Mouse (Mus musculus) liver, adult 2 months (tissue): ENCODE measurements around the gene Zbtb22. TPM values are rescaled to one million over a fixed set of nuclear protein-coding genes. Genes with fewer than 3 reads are reported as not detected.

Experiments used
- DNase-seq: peaks from one replicate; pipeline ENCODE4 v3.0.0-alpha.2; 2011; ENCODE audit warnings: low read depth, low spot score; ENCODE audit errors: extremely low read depth
- H3K27ac ChIP-seq: fragments of 200-500 bp; replicated peaks from 2 replicates; pipeline ENCODE4 v1.5.1; 2012; ENCODE audit warnings: low read depth, mild to moderate bottlenecking, control low read depth, inconsistent platforms, low read length; ENCODE audit not compliant: insufficient read depth
- H3K27me3 ChIP-seq: fragments of 200-500 bp; 2 replicates; pipeline ENCODE4 v1.6.1; 2012; ENCODE audit warnings: mild to moderate bottlenecking, moderate library complexity, low read length, inconsistent platforms; ENCODE audit not compliant: control insufficient read depth, insufficient read depth
- H3K36me3 ChIP-seq: fragments of 200-500 bp; 2 replicates; pipeline ENCODE4 v1.6.1; 2012; ENCODE audit warnings: low read length, inconsistent platforms; ENCODE audit not compliant: control insufficient read depth, insufficient read depth
- H3K4me1 ChIP-seq: fragments of 200-500 bp; 2 replicates; pipeline ENCODE4 v1.6.1; 2011; ENCODE audit warnings: low read length; ENCODE audit not compliant: control insufficient read depth, insufficient read depth
- H3K4me3 ChIP-seq: fragments of 200-500 bp; 2 replicates; pipeline ENCODE4 v1.5.1; 2011; ENCODE audit warnings: low read depth, mild to moderate bottlenecking, control low read depth, low read length, moderate library complexity; ENCODE audit not compliant: insufficient read depth
- H3K79me2 ChIP-seq: fragments of 200-500 bp; 2 replicates; pipeline ENCODE4 v1.6.1; 2012; ENCODE audit warnings: inconsistent platforms, mild to moderate bottlenecking, low read length, moderate library complexity; ENCODE audit not compliant: control insufficient read depth, insufficient read depth
- H3K9ac ChIP-seq: fragments of 200-500 bp; 2 replicates; pipeline ENCODE4 v1.6.1; 2012; ENCODE audit warnings: low read depth, mild to moderate bottlenecking, control low read depth, inconsistent platforms, low read length
- CTCF ChIP-seq: fragments of 200-500 bp; IDR thresholded peaks from 2 replicates; pipeline ENCODE4 v1.5.1; 2011; ENCODE audit warnings: low read depth, low read length, control low read depth
- POLR2A ChIP-seq: fragments of 200-500 bp; IDR thresholded peaks from 2 replicates; pipeline ENCODE4 v1.6.1; 2011; ENCODE audit warnings: low read length, control low read depth; ENCODE audit not compliant: insufficient read depth; ENCODE audit errors: extremely low read depth
- WGBS: fragments of 180-500 bp; shearing (Covaris S2); methylation state at CpG from one replicate; pipeline ENCODE4 v1.1.7; 2018; 5-methylcytosine and 5-hydroxymethylcytosine counted together
- polyA plus RNA-seq: library from polyadenylated mRNA; depleted of rRNA; stranded (reverse); fragments of >200 nt; gene quantifications from 2 replicates; pipeline ENCODE4 v1.2.3, GENCODE M21; 2012
- total RNA-seq: library from RNA; depleted of rRNA; stranded (reverse); fragments of >200 nt; gene quantifications from 2 replicates; pipeline ENCODE4 v1.2.3, GENCODE M21; 2014

The Zbtb22 gene
- total and polyA plus RNA-seq, 2 experiments: 11.1 to 23.9 TPM

DNA sequence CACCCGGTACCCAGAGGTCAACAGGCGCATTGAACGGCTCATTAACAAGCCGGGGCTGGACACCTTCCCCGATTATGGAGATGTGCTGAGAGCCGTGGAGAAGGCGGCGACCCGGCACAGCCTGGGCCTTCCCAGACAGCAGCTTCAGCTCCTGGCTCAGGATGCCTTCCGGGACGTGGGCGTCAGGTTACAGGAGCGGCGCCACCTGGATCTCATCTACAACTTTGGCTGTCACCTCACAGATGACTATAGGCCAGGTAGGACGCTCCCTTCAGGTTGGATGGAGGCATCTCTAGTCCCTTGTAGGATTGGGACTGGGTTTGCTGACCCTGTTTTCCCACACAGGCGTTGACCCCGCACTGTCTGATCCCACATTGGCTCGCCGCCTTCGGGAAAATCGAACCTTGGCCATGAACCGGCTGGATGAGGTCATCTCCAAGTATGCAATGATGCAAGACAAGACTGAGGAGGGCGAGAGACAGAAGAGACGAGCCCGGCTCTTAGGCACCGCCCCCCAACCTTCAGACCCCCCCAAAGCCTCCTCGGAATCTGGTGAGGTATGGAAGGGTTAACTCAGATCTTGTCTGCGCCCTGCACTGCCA lies 3.8 kb upstream of the Zbtb22 start:
- Histone ChIP-seq H3K36me3 (peaks cover 23% of the 10 kb centered on the region; the same call in 1 of the 2 replicates), H3K27me3 (no peaks in the 10 kb centered on the region), H3K27ac (no peak overlapping the region), H3K4me3 (no peak overlapping the region), H3K9ac (no peak overlapping the region), H3K79me2 (peaks cover 23% of the 10 kb centered on the region), H3K4me1 (peaks cover 9% of the 10 kb centered on the region)
- no peak for TF ChIP-seq CTCF
- DNase-seq: no peak
- WGBS: 77% methylated on average over 28 of the region's 28 CpGs

DNA sequence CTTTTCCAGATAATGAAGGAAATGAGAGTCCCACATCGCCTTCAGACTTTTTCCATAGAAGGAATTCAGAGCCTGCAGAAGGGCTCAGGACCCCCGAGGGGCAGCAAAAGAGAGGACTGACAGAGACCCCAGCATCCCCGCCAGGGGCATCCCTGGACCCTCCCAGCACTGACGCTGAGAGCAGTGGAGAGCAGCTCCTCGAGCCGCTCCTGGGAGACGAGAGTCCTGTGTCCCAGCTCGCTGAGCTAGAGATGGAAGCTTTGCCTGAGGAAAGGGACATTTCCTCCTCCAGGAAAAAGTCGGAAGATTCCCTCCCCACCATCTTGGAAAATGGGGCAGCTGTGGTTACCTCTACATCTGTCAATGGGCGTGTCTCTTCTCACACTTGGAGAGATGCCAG lies 2.4 kb upstream of the Zbtb22 start:
- no peak for DNase-seq
- Histone ChIP-seq H3K4me1 (peaks cover 10% of the 10 kb centered on the region), H3K27ac (no peak overlapping the region), H3K4me3 (no peak overlapping the region), H3K27me3 (no peaks in the 10 kb centered on the region), H3K79me2 (peaks cover 23% of the 10 kb centered on the region), H3K9ac (no peak overlapping the region), H3K36me3 (peaks cover 23% of the 10 kb centered on the region; the same call in 1 of the 2 replicates)
- TF ChIP-seq CTCF (no peak), POLR2A (no peak)
- 88% methylated on average over 10 of the region's 10 CpGs for WGBS

DNA sequence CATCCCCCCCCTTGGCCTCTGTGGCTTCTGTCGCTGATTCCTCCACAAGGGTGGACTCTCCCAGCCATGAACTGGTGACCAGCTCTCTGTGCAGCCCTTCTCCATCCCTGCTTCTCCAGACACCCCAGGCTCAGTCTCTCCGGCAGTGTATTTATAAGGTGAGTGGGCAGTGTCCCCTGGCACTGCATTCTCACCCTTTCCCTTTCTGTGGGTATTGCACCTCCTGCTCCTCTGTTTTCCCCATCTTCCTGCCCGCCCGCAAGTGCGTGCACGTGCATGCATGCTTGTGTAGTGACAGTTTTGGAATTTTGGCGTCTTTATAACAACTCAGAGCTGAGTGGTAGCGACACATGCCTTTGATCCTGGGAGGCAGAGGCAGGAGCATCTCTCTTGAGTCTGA lies 1.8 kb upstream of the Zbtb22 start:
- no peak overlapping the region for H3K9ac ChIP-seq
- H3K79me2 ChIP-seq: peaks cover 23% of the 10 kb centered on the region
- no peak overlapping the region for H3K27ac ChIP-seq
- H3K27me3 ChIP-seq: no peaks in the 10 kb centered on the region
- TF ChIP-seq POLR2A: no peak
- TF ChIP-seq CTCF: no peak
- 95% methylated on average over 8 of the region's 8 CpGs for WGBS
- peaks cover 23% of the 10 kb centered on the region; the same call in 1 of the 2 replicates for H3K36me3 ChIP-seq
- H3K4me1 ChIP-seq: peaks cover 14% of the 10 kb centered on the region
- DNase-seq: no peak
- H3K4me3 ChIP-seq: no peak overlapping the region

DNA sequence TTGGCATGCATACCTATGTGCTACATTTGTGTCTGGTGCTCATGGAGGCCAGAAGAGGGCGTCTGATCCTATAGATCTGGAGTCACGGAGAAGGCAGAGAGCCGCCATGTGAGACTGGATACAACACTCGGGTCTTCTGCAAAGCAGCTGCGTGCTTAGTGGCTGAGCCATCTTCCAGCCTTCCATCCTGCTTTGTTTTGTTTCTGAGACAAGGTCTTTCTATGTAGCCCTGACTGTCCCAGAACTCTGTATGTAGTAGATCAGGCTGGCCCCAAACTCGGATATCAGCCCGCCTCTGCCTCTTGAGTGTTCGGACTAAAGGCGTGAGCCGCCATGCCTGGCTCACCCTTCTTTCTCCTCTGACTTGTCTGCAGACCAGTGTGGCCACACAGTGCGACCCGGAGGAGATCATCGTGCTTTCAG lies 724 bp upstream of the Zbtb22 start:
- H3K9ac ChIP-seq: no peak overlapping the region

DNA sequence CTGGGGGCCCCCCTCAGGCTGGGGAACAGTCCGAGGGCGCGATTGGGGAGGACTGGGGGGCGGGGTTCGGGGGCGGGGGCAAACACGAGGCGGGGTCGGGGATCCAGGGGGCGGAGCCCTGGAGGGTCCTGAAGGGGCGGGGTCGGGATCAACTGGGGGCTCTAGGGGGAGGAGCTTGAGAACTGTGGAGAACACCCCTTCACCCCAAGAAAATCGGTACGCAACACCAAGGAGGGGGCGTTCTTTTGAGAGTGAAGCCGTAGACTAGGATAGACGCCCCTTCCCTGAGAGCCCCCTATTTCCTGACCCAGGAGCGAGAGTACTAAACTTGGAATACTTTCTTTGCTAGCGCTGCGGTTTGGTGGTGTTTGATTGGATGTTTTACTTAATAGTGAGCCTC lies 590 bp downstream of the Zbtb22 start:
- Histone ChIP-seq H3K27ac (peak overlapping the region; percentile 22; the same call in 1 of the 2 replicates), H3K36me3 (peaks cover 20% of the 10 kb centered on the region; the same call in 1 of the 2 replicates)
- WGBS: under 1% methylated on average over 16 of the region's 20 CpGs

More for the DNA sequence above, 724 bp upstream of the Zbtb22 start:
- no peak for TF ChIP-seq CTCF
- no peak for TF ChIP-seq POLR2A
- H3K4me1 ChIP-seq: peaks cover 15% of the 10 kb centered on the region
- WGBS: 83% methylated on average over 13 of the region's 13 CpGs
- H3K4me3 ChIP-seq: no peak overlapping the region
- no peak for DNase-seq
- no peaks in the 10 kb centered on the region for H3K27me3 ChIP-seq
- no peak overlapping the region for H3K27ac ChIP-seq
- peaks cover 23% of the 10 kb centered on the region for H3K79me2 ChIP-seq
- H3K36me3 ChIP-seq: peaks cover 23% of the 10 kb centered on the region; the same call in 1 of the 2 replicates

DNA sequence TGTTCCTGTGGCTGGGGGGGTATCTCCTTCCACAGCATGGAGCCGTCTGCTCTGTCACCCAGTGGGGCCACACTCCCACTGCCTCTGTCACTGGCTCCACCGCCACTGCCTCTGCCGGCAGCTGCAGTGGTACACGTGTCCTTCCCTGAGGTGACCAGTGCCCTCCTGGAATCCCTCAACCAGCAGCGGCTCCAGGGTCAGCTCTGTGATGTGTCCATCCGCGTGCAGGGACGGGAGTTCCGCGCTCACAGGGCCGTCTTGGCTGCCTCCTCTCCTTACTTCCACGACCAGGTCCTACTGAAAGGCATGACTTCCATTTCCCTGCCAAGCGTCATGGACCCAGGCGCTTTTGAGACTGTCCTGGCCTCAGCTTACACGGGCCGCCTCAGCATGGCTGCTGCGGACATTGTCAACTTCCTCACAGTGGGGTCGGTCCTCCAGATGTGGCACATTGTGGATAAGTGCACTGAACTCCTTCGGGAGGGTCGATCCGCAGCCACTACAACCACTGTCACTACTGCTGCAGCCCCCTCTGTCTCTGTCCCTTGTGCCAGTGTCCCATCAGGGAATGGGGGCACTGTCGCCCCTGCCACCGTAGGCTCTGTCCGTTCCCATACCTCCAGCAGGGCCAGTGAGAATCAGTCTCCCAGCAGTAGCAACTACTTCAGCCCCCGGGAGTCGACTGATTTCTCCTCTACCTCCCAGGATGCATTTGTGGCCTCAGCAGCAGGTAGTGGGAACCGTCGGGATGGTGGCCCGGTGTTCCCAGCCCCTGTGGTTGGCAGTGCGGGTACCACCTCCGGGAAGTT lies 1.3 kb downstream of the Zbtb22 start:
- peaks cover 11% of the 10 kb centered on the region for H3K4me1 ChIP-seq
- H3K9ac ChIP-seq: peak overlapping the region; percentile 37; the same call in 1 of the 2 replicates
- peaks cover 14% of the 10 kb centered on the region; the same call in 1 of the 2 replicates for H3K36me3 ChIP-seq

More for the DNA sequence above, 590 bp downstream of the Zbtb22 start:
- H3K27me3 ChIP-seq: no peaks in the 10 kb centered on the region
- peak overlapping the region; percentile 53 for H3K4me3 ChIP-seq
- H3K9ac ChIP-seq: peak overlapping the region; percentile 62
- peaks cover 11% of the 10 kb centered on the region for H3K4me1 ChIP-seq
- peaks cover 15% of the 10 kb centered on the region for H3K79me2 ChIP-seq
- DNase-seq: no peak
- no peak for TF ChIP-seq POLR2A
- TF ChIP-seq CTCF: no peak

More for the DNA sequence above, 1.3 kb downstream of the Zbtb22 start:
- TF ChIP-seq POLR2A (no peak), CTCF (no peak)
- Histone ChIP-seq H3K27ac (no peak overlapping the region), H3K79me2 (peaks cover 8% of the 10 kb centered on the region), H3K27me3 (no peaks in the 10 kb centered on the region), H3K4me3 (peak overlapping the region; percentile 43; the same call in 1 of the 2 replicates)
- DNase-seq: no peak
- WGBS: 76% methylated on average over 31 of the region's 31 CpGs
